Mouse (Mus musculus) lung, postnatal 25 days (tissue): Measurements from ENCODE around the gene Ube2v1.
A peak's percentile ranks its signal among the peaks of the same experiment; 100 is the strongest.
"Not testable (repeated sequence)": the region's sequence is repeated elsewhere in the genome, so short reads cannot be mapped to it uniquely, and the experiment has no call there.

ENCODE experiments used
- DNase-seq: peaks from one replicate; pipeline ENCODE4 v3.0.0; 2022; ENCODE audit warnings: low spot score

The Ube2v1 gene

DNA sequence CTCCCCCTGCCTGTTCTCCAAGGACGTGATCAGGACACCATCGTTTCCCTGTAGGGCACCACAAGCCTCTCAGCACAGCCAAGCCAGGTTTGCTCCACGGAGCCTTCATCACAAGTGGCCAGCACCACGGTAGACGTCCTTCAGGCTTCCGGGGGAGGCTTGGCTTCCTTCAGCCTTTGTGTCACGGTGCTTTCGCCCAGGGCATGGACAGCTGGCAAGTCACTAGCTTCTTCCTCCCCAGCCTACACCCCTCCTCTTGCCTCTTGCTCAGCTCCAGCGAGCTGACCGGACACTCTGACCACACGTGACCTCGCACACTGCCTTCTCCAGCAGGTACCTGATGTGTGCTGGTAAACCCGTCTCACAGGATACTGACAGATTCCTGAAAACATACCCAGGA, 9.5 kb downstream of the Ube2v1 start:
- no peak for DNase-seq

GRCm38 (mm10) chr2:167621255-167622087, 10.4 kb downstream of the Ube2v1 start:
- DNase-seq = peak; percentile 35

GRCm38 (mm10) chr2:167617472-167617871, 14.4 kb downstream of the Ube2v1 start:
- no peak for DNase-seq

- DNase-seq = no peak
Measured at GRCm38 (mm10) chr2:167617034-167617433, 14.9 kb downstream of the Ube2v1 start.

DNA sequence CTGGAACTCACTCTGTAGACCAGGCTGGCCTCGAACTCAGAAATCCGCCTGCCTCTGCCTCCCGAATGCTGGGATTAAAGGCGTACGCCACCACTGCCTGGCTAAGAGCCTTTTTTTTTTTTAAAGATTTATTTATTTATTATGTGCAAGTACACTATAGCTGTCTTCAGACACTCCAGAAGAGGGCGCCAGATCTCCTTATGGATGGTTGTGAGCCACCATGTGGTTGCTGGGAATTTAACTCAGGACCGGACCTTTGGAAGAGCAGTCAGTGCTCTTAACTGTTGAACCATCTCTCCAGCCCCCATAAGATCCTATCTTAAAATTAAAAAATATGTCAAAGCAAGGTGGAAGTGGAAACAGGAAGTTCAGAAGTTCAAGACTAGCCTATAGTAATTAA, 18.6 kb downstream of the Ube2v1 start:
- not testable (repeated sequence) for DNase-seq

GRCm38 (mm10) chr2:167612122-167612521, 19.8 kb downstream of the Ube2v1 start:
- no peak for DNase-seq

- DNase-seq = no peak
Measured at GRCm38 (mm10) chr2:167611287-167611686, 20.6 kb downstream of the Ube2v1 start.

DNA sequence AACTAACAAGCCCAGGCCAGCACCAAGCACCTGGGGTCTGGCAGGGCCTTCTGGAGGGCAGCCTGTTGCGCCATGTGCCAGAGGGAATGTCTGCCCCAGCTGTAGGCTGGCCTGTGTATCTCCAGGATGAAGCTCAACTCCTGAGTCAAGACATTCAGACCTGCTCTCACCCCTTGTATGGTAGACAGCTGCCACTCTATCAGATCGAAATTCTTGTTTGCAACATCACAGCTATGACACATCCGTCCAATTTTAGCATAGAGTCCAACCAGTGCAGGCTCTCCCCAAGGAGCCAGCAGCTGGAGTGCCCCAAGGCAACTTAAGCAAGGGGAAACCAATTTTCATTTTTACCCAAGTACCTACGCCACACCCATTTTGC, 25.2 kb downstream of the Ube2v1 start:
- no peak for DNase-seq

- DNase-seq = no peak
Measured at GRCm38 (mm10) chr2:167605817-167606744, 25.8 kb downstream of the Ube2v1 start.

DNA sequence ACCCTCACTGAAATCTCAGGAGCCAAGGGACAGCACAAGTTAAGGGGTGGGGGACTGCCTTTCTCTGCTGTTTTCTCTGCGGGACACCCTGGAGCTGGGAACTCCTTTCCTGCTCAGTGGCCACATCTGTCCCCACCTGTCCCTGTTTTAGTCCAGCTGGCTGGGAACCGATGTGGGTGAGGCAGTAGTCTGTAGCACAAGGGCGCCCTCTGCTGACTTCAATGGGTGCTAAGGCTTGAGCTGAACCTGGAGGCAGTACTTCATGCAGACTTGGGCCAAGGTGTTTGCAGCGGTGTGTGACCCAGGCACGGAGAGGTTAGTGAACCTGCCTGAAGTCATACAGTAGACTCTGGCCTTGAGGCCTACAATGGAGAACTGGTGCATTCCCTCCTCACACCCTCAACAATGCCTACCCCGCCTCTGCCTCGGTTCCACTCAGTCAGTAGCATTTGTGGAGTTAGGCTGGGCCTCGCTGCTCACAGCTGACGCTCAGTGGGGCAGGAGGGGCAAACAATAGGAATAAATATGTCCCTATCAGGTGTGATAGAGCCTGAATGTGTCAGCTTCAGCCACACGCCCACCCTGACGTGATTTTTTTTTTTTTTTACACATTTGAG, 26.6 kb downstream of the Ube2v1 start:
- DNase-seq = peak; percentile 91

- peak; percentile 26 for DNase-seq
Measured at GRCm38 (mm10) chr2:167602978-167603377, 28.9 kb downstream of the Ube2v1 start.

DNA sequence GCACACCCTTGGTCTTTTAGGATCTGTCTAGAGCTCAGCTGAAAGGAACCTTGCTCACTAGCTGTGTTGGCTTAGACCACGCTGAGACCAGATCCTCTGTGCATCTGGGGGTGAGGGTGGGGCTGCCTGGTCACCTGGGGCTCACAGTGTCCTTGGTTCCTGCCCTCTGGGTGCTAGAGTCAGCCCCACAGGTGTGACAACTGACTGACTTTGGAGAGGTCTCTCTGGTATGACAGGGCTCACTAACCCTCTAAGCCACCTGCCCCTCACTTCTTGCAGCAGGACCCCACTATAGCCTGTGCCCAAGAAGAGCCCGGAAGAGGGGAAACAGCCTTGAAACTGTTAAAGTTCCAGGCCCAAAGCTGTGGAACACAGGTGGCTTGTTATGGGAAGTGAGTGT, 29.5 kb downstream of the Ube2v1 start:
- DNase-seq = no peak

GRCm38 (mm10) chr2:167600481-167600995, 31.4 kb downstream of the Ube2v1 start:
- DNase-seq = peak; percentile 21

- peak; percentile 67 for DNase-seq
Measured at GRCm38 (mm10) chr2:167599917-167600316, 32.0 kb downstream of the Ube2v1 start.

DNA sequence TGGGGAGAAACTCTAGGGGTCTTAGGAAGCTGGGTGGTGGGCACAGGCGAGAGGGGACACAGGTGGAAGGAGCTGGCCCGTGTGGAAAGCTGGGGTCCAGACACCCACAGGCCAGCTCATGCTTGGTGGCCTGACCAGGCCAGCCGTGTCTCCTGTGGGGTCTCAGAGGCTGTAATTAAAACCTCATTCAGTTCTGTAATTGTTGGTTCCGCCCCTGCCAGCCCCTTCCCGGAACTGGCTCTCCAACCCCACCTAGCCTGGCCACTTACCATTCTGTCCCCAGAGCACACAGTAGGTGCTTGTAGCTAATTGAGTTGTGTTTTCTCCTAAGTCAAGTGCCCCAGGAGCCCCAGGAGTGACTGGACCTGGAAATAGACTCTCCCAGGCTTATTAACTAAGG, 32.7 kb downstream of the Ube2v1 start:
- DNase-seq = no peak

DNA sequence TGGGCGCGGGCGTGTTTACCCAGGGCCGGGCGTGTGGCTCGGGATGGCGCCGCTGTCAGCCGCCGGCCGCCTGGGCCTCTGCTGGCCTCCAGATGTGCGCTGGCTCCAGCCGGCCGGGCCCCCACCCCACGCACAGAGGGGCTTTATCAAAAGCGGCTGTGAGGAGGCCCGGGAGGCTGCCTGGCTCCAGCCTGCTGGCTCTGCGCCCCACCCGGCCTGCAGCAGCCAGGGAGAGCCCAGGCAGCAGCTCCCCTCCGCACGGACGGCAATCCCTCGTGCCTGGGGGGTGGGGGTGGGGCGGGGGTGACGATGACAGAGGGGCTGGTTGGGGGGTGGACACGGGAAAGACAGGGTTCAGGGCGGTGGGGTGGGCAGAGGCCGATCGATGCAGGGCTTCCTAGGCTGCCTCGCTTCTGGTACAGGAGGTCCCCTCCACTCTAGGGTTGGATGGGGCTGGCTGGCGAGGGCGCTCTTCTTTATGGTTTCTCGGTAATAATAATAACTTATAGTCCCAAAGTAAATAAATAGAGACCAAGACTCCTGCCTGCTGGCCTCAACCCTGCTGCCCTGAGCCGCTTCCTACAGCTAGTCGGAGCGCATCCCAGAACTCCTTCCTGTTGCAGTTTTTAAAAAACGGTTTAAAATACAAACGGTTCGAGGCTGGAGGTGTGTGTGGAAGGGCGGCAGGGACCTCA, 34.3 kb downstream of the Ube2v1 start:
- no peak for DNase-seq

- DNase-seq = no peak
Measured at GRCm38 (mm10) chr2:167596726-167597491, 35.0 kb downstream of the Ube2v1 start.

DNA sequence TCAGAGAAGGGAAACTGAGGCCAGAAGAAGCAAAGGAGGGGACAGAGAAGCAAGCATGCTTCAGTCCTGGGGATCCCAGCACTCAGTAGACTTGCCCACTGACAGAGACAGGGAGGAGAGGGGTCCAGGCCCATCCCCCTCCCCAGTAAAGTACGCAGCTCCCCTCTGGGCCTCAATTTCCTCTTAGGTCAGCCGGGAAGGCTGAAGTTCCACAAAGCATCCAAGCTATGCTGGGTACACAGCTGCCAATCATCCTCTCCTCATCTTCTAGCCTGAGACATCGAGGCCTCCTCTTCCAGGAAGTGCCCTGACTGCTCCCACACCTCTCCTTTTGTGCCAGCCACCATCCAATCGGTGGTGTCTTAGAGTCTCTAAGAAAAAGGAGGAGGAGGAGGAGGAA, 35.6 kb downstream of the Ube2v1 start:
- no peak for DNase-seq

DNA sequence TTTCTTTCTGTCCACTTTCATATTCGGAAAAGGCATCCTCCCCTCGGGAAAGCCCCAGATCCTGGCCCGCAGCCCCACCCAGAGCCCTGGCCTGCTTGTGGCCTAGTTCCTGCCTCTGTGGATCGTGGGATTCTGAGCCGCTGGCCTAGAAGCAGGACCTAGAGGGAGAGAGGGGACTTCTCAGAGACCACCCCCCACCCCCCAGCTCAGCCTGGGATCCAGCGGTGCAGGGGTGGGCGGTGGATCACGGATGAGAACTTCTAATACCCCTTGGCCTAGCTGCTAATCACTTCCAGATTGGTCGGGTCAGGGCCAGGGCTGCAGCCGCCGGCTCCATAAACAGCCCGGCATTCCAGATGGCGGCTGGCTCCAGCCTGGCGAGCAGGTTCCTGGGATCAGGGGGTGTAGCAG, 36.1 kb downstream of the Ube2v1 start:
- DNase-seq = peak; percentile 30

DNA sequence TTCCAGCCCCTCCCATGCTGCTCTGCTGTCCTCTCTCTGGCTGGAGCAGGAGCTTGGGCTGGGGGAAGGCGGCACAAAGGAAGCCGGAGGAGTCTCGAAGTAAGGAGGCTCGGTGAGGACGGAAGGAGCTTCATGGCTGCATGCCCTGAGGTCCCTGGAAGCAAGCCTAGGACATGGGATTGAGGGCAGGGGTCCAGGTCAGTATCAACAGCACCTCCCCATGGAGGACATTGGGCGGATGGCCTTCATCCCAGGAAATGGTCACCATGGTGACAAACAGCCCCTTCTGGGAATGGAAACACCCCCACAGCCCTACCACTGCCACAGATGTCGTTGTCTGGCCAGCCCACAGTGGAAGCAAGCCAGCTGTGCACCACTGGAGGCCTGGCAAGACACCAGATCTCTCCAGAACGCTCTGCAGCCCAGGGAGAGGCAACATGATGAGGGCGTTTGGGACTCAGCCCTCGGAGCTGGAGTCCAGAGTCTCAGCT, 37.4 kb downstream of the Ube2v1 start:
- DNase-seq = peak; percentile 92
